Mouse (Mus musculus): ENCODE data around the gene Hipk1. TPM values are rescaled to one million over a fixed set of nuclear protein-coding genes. Genes with fewer than 3 reads are reported as not detected.

Hipk1 gene
- polyA plus RNA-seq, 2 experiments: 16.6 to 27.3 TPM

DNA sequence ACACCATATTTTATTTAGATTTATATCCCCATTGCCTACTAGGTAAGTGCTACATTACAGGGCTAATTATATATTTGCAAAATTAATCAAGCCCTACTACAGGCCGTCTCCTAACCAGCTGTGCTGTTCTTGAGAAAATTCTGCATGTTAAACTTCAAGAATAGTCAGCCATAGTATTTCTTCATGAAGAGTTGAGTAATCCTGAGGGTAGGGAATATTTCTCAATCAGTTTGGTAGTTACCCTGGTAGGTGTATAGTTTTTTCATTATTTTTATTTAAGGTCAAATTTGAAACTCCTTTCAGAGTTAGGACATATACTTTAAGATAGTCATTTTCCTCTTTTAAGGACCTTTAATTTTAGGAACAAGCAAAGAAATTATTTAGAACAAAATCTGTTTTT lies 14.3 kb upstream of the Hipk1 start:
- DNase-seq (ENCODE audit: low spot score) (no peak), ATAC-seq (ENCODE audit: low FRiP score, low read depth) (no peak)
- Histone ChIP-seq H3K36me3 (ENCODE audit: control insufficient read depth, insufficient read depth, low read length) (peaks cover 45% of the 10 kb centered on the region), H3K4me1 (ENCODE audit: control insufficient read depth, insufficient read depth, low read length) (peaks cover 7% of the 10 kb centered on the region), H3K9me3 (ENCODE audit: control insufficient read depth, low read length) (no peaks in the 10 kb centered on the region), H3K4me3 (replicated peaks; ENCODE audit: low read length) (no peak overlapping the region), H3K4me2 (replicated peaks; ENCODE audit: low read depth, low read length, severe bottlenecking) (no peak overlapping the region), H3K9ac (ENCODE audit: low read depth, low read length, severe bottlenecking) (no peak overlapping the region), H3K27me3 (ENCODE audit: control insufficient read depth, insufficient read depth, low read length) (no peaks in the 10 kb centered on the region), H3K27ac (replicated peaks; ENCODE audit: low read depth, low read length) (no peak overlapping the region)
- WGBS: 88% methylated on average over 1 of the region's 1 CpGs
- no peak for TF ChIP-seq POLR2A (IDR thresholded peaks at IDR 0.05; ENCODE audit: borderline replicate concordance, extremely low read depth, insufficient read depth, insufficient read length)

DNA sequence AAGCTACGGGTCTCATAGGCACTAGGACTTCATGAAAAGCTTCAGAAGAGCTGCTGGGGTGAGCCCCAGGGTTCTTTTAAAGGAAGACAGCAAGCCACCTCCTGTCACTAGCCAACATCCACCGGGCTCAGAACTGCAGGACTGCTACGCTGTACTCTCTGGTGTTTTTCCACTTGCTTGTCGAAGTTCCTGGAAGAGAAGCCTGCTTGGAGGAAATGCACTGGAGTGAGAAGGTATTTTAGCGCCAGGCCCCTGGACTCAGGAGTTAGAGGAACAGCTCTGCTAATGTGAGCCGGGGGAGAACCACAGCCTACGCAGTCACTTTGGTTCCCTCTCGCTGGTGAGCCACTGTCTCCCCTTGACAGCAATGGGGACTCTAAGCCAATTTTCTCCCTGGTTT lies 11.5 kb upstream of the Hipk1 start:
- no peak overlapping the region for H3K4me3 ChIP-seq (replicated peaks; ENCODE audit: low read length)
- H3K9ac ChIP-seq (ENCODE audit: low read depth, low read length, severe bottlenecking): no peak overlapping the region
- no peaks in the 10 kb centered on the region for H3K27me3 ChIP-seq (ENCODE audit: control insufficient read depth, insufficient read depth, low read length)
- H3K4me2 ChIP-seq (replicated peaks; ENCODE audit: low read depth, low read length, severe bottlenecking): no peak overlapping the region
- DNase-seq (ENCODE audit: low spot score): no peak
- no peaks in the 10 kb centered on the region for H3K4me1 ChIP-seq (ENCODE audit: control insufficient read depth, insufficient read depth, low read length)
- H3K36me3 ChIP-seq (ENCODE audit: control insufficient read depth, insufficient read depth, low read length): peaks cover 45% of the 10 kb centered on the region
- ATAC-seq (ENCODE audit: low FRiP score, low read depth): no peak
- no peak overlapping the region for H3K27ac ChIP-seq (replicated peaks; ENCODE audit: low read depth, low read length)
- H3K9me3 ChIP-seq (ENCODE audit: control insufficient read depth, low read length): no peaks in the 10 kb centered on the region
- no peak for TF ChIP-seq POLR2A (IDR thresholded peaks at IDR 0.05; ENCODE audit: borderline replicate concordance, extremely low read depth, insufficient read depth, insufficient read length)
- WGBS: 85% methylated on average over 8 of the region's 8 CpGs

DNA sequence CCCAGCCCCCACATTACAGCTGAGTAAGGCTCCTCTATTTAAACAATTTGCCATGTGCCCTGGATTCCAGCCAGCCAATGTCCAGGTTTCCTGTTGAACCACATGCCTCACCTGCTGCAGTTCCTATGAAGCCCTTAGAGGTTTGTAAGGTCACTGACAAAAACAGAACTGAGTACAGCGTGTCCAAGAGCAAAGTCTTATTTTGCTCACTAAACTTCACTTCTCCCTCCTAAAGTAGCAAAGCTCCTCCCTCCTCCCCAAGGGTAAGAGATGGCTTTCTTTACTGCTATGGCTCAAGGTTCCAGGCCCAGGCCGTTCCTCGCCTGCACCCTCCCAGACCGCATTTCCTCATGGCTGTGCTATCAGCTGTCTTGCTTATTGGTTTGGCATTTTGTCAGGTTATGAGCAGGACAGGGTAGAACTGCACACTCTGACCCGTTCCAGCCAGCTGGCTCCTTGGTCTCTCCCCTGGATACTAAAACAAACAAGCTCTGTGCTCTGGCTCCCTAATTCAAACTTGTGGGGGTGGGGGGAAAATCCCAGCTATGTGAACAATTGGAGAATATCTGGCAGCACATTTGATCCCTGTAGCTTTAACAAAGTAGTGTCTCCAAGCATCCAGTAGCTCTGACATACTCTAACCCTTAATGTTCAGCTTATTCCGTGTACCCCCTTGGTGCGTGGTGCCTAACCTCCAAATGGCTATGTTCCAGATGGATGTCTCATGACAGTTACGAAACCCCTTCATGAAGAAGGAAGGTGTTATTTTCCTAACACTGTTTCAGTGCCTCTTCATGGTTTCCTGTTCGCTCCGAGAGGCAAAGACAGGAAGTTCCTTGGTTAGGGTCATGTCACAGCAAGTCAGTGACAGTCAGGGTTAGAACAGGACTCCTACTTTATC lies 10.5 kb upstream of the Hipk1 start:
- Histone ChIP-seq H3K4me1 (ENCODE audit: control insufficient read depth, insufficient read depth, low read length) (no peaks in the 10 kb centered on the region), H3K9me3 (ENCODE audit: control insufficient read depth, low read length) (no peaks in the 10 kb centered on the region), H3K9ac (ENCODE audit: low read depth, low read length, severe bottlenecking) (no peak overlapping the region), H3K27ac (replicated peaks; ENCODE audit: low read depth, low read length) (peak overlapping the region; percentile 15), H3K36me3 (ENCODE audit: control insufficient read depth, insufficient read depth, low read length) (peaks cover 43% of the 10 kb centered on the region), H3K4me2 (replicated peaks; ENCODE audit: low read depth, low read length, severe bottlenecking) (no peak overlapping the region), H3K4me3 (replicated peaks; ENCODE audit: low read length) (no peak overlapping the region), H3K27me3 (ENCODE audit: control insufficient read depth, insufficient read depth, low read length) (no peaks in the 10 kb centered on the region)
- WGBS: 78% methylated on average over 10 of the region's 10 CpGs
- DNase-seq (ENCODE audit: low spot score) (peak; percentile 22), ATAC-seq (ENCODE audit: low FRiP score, low read depth) (peak; percentile 63)
- TF ChIP-seq POLR2A (IDR thresholded peaks at IDR 0.05; ENCODE audit: borderline replicate concordance, extremely low read depth, insufficient read depth, insufficient read length): no peak

DNA sequence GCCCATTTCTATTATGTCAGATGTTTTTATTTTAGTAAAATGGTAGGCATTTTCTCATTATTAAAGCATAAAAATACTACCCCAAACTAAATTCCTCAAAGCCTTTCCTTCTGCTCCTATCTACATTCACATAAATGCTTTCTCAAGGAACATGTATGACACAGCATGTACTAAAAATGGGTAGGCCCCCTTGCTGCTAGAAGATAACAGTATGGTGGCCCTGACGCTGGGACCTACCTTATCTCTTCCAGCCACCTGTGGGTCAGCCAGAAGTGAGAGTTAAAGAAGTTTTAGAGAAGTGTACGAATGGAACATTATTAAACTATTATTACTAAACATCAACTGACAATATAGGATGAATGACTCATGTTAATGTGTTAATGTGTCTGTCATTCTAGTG lies 8.1 kb upstream of the Hipk1 start:
- Histone ChIP-seq H3K4me1 (ENCODE audit: control insufficient read depth, insufficient read depth, low read length) (no peaks in the 10 kb centered on the region), H3K36me3 (ENCODE audit: control insufficient read depth, insufficient read depth, low read length) (peaks cover 23% of the 10 kb centered on the region), H3K9me3 (ENCODE audit: control insufficient read depth, low read length) (no peaks in the 10 kb centered on the region), H3K27me3 (ENCODE audit: control insufficient read depth, insufficient read depth, low read length) (no peaks in the 10 kb centered on the region), H3K4me3 (replicated peaks; ENCODE audit: low read length) (no peak overlapping the region), H3K9ac (ENCODE audit: low read depth, low read length, severe bottlenecking) (no peak overlapping the region), H3K27ac (replicated peaks; ENCODE audit: low read depth, low read length) (no peak overlapping the region), H3K4me2 (replicated peaks; ENCODE audit: low read depth, low read length, severe bottlenecking) (no peak overlapping the region)
- no peak for ATAC-seq (ENCODE audit: low FRiP score, low read depth)
- no peak for TF ChIP-seq POLR2A (IDR thresholded peaks at IDR 0.05; ENCODE audit: borderline replicate concordance, extremely low read depth, insufficient read depth, insufficient read length)
- 75% methylated on average over 2 of the region's 2 CpGs for WGBS
- no peak for DNase-seq (ENCODE audit: low spot score)

DNA sequence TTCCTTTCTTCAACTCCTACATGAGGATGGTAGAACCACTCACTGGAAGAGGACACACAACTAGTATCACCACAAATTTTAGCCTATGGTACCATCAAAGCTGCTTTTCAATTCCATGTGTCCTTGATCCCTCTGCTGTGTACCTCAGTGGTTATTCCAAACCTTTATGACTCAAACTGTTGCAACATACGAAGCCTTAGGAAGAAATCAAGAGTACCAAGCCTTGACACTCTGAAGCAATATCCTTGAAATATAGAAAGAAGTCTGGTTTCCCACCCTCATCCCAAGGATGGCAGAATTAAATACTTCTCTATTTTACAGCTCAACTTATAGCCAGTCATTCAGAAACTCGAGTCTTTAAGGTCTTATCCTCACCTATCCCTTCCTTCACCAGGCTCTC lies 5.0 kb upstream of the Hipk1 start:
- no peaks in the 10 kb centered on the region; the same call in 1 of the 2 replicates for H3K36me3 ChIP-seq (ENCODE audit: control insufficient read depth, insufficient read depth, low read length)
- no peak overlapping the region for H3K4me2 ChIP-seq (replicated peaks; ENCODE audit: low read depth, low read length, severe bottlenecking)
- no peak for TF ChIP-seq POLR2A (IDR thresholded peaks at IDR 0.05; ENCODE audit: borderline replicate concordance, extremely low read depth, insufficient read depth, insufficient read length)
- 64% methylated on average over 2 of the region's 2 CpGs for WGBS
- no peak overlapping the region for H3K9ac ChIP-seq (ENCODE audit: low read depth, low read length, severe bottlenecking)
- ATAC-seq (ENCODE audit: low FRiP score, low read depth) (no peak), DNase-seq (ENCODE audit: low spot score) (no peak)
- no peaks in the 10 kb centered on the region for H3K9me3 ChIP-seq (ENCODE audit: control insufficient read depth, low read length)
- no peak overlapping the region for H3K27ac ChIP-seq (replicated peaks; ENCODE audit: low read depth, low read length)
- no peaks in the 10 kb centered on the region for H3K27me3 ChIP-seq (ENCODE audit: control insufficient read depth, insufficient read depth, low read length)
- H3K4me3 ChIP-seq (replicated peaks; ENCODE audit: low read length): no peak overlapping the region
- no peaks in the 10 kb centered on the region for H3K4me1 ChIP-seq (ENCODE audit: control insufficient read depth, insufficient read depth, low read length)
